Mouse (Mus musculus) thymus, adult 2 months (tissue): ENCODE results near the gene Stk19. TPM values are rescaled to one million over a fixed set of nuclear protein-coding genes. Genes with fewer than 3 reads are reported as not detected.
"Not testable (repeated sequence)": the region's sequence is repeated elsewhere in the genome, so short reads cannot be mapped to it uniquely, and the experiment has no call there.

ENCODE experiments used
- DNase-seq: peaks from one replicate; pipeline ENCODE4 v3.0.0; 2021
- H3K27ac ChIP-seq: fragments of 200-500 bp; 2 replicates; pipeline ENCODE4 v1.5.1; 2012; ENCODE audit warnings: low read length, control low read depth; ENCODE audit not compliant: control insufficient read depth, insufficient read depth
- H3K27me3 ChIP-seq: fragments of 200-500 bp; 2 replicates; pipeline ENCODE4 v1.6.1; 2012; ENCODE audit warnings: mild to moderate bottlenecking, low read length, moderate library complexity, mixed read lengths; ENCODE audit not compliant: control insufficient read depth, insufficient read depth
- H3K36me3 ChIP-seq: fragments of 200-500 bp; 2 replicates; pipeline ENCODE4 v1.6.1; 2012; ENCODE audit warnings: mild to moderate bottlenecking, low read length, moderate library complexity; ENCODE audit not compliant: control insufficient read depth, insufficient read depth
- H3K4me1 ChIP-seq: fragments of 200-500 bp; replicated peaks from 2 replicates; pipeline ENCODE4 v1.6.1; 2012; ENCODE audit warnings: low read length; ENCODE audit not compliant: control insufficient read depth, insufficient read depth
- H3K4me3 ChIP-seq: fragments of 200-500 bp; 2 replicates; pipeline ENCODE4 v1.5.1; 2012; ENCODE audit warnings: mild to moderate bottlenecking, low read length, control low read depth, moderate library complexity; ENCODE audit not compliant: control insufficient read depth, insufficient read depth
- CTCF ChIP-seq: fragments of 200-500 bp; IDR thresholded peaks from 2 replicates; pipeline ENCODE4 v1.5.1; 2012; ENCODE audit warnings: mild to moderate bottlenecking, control low read depth, low read length, moderate library complexity, borderline replicate concordance; ENCODE audit not compliant: control insufficient read depth, poor library complexity, insufficient read depth; ENCODE audit errors: extremely low read depth
- POLR2A ChIP-seq: fragments of 200-500 bp; IDR thresholded peaks from 2 replicates; pipeline ENCODE4 v1.6.1; 2012; ENCODE audit warnings: mild to moderate bottlenecking, low read length, control low read depth, moderate library complexity; ENCODE audit not compliant: control insufficient read depth, poor library complexity, insufficient read depth; ENCODE audit errors: extremely low read depth
- WGBS: fragments of 180-500 bp; shearing (Covaris S2); methylation state at CpG from one replicate; pipeline ENCODE4 v1.1.7; 2018; 5-methylcytosine and 5-hydroxymethylcytosine counted together
- polyA plus RNA-seq: library from polyadenylated mRNA; depleted of rRNA; stranded (reverse); fragments of >200 nt; gene quantifications from 2 replicates; pipeline ENCODE4 v1.2.3, GENCODE M21; 2012

Gene Stk19
- polyA plus RNA-seq, 1 experiment, result 80.8 TPM

GRCm38 (mm10) chr17:34799531-34799925, 37.2 kb downstream of the Stk19 start:
- H3K36me3 ChIP-seq, result no peaks in the 10 kb centered on the region
- no peak for TF ChIP-seq POLR2A
- no peak for TF ChIP-seq CTCF
- DNase-seq, result no peak
- 89% methylated on average over 4 of the region's 4 CpGs for WGBS
- no peak overlapping the region for H3K4me3 ChIP-seq
- H3K27ac ChIP-seq, result no peak overlapping the region
- H3K27me3 ChIP-seq, result no peaks in the 10 kb centered on the region
- no peaks in the 10 kb centered on the region for H3K4me1 ChIP-seq

- Histone ChIP-seq H3K4me3 (no peak overlapping the region), H3K4me1 (no peaks in the 10 kb centered on the region), H3K36me3 (no peaks in the 10 kb centered on the region), H3K27me3 (no peaks in the 10 kb centered on the region), H3K27ac (no peak overlapping the region)
- 95% methylated on average over 17 of the region's 17 CpGs for WGBS
- no peak for DNase-seq
- no peak for TF ChIP-seq POLR2A
- TF ChIP-seq CTCF, result no peak
These were observed 37.7 kb downstream of the Stk19 start for GRCm38 (mm10) chr17:34798866-34799530.

- 79% methylated on average over 6 of the region's 7 CpGs for WGBS
- not testable (repeated sequence) for DNase-seq, H3K27ac ChIP-seq, H3K4me1 ChIP-seq, H3K4me3 ChIP-seq, H3K27me3 ChIP-seq, H3K36me3 ChIP-seq
These were observed 38.7 kb downstream of the Stk19 start for GRCm38 (mm10) chr17:34798071-34798470.

GRCm38 (mm10) chr17:34797211-34797995, 39.3 kb downstream of the Stk19 start:
- 89% methylated on average over 10 of the region's 10 CpGs for WGBS
- H3K4me3 ChIP-seq, H3K36me3 ChIP-seq, H3K27ac ChIP-seq, H3K4me1 ChIP-seq, H3K27me3 ChIP-seq, DNase-seq: not testable (repeated sequence)

- Histone ChIP-seq H3K27ac (no peak overlapping the region), H3K27me3 (no peaks in the 10 kb centered on the region), H3K4me3 (no peak overlapping the region), H3K4me1 (no peaks in the 10 kb centered on the region), H3K36me3 (no peaks in the 10 kb centered on the region)
- TF ChIP-seq CTCF (no peak), POLR2A (no peak)
- no peak for DNase-seq
- 91% methylated on average over 8 of the region's 8 CpGs for WGBS
These were observed 40.2 kb downstream of the Stk19 start for GRCm38 (mm10) chr17:34796311-34797140.

- Histone ChIP-seq H3K4me3 (no peak overlapping the region), H3K27ac (no peak overlapping the region), H3K27me3 (no peaks in the 10 kb centered on the region), H3K36me3 (no peaks in the 10 kb centered on the region), H3K4me1 (no peaks in the 10 kb centered on the region)
- WGBS, result 65% methylated on average over 9 of the region's 9 CpGs
- TF ChIP-seq POLR2A (no peak), CTCF (no peak)
- peak; percentile 33 for DNase-seq
These were observed 41.1 kb downstream of the Stk19 start for GRCm38 (mm10) chr17:34795633-34796032.
